Mouse (Mus musculus) heart, embryonic 15.5 days (tissue): ENCODE measurements around the gene Prkn. TPM values are rescaled to one million over a fixed set of nuclear protein-coding genes. Genes with fewer than 3 reads are reported as not detected.

Experiments
- ATAC-seq: fragments of 200-750 bp; cut with Nextera tagmentation; replicated peaks from 2 replicates; pipeline ENCODE4 v1.8.0; 2017; ENCODE audit warnings: low read depth, moderate TSS enrichment; ENCODE audit not compliant: insufficient number of reproducible peaks, insufficient read depth, low FRiP score
- H3K27ac ChIP-seq: fragments of 300-500 bp; sonication (generic); 2 replicates; pipeline ENCODE4 v1.5.1; 2015; ENCODE audit warnings: mild to moderate bottlenecking, inconsistent platforms
- H3K27me3 ChIP-seq: fragments of 300-500 bp; sonication (generic); 2 replicates; pipeline ENCODE4 v1.6.1; 2015; ENCODE audit warnings: inconsistent platforms
- H3K36me3 ChIP-seq: fragments of 300-500 bp; sonication (generic); 2 replicates; pipeline ENCODE4 v1.6.1; 2015; ENCODE audit warnings: mild to moderate bottlenecking, inconsistent platforms
- H3K4me1 ChIP-seq: fragments of 300-500 bp; sonication (generic); replicated peaks from 2 replicates; pipeline ENCODE4 v1.6.1; 2015; ENCODE audit warnings: inconsistent platforms
- H3K4me2 ChIP-seq: fragments of 300-500 bp; sonication (generic); 2 replicates; pipeline ENCODE4 v1.6.1; 2015; ENCODE audit warnings: inconsistent platforms, mild to moderate bottlenecking, moderate library complexity
- H3K4me3 ChIP-seq: fragments of 300-500 bp; sonication (generic); 2 replicates; pipeline ENCODE4 v1.5.1; 2015; ENCODE audit warnings: mild to moderate bottlenecking, inconsistent platforms
- H3K9ac ChIP-seq: fragments of 300-500 bp; sonication (generic); 2 replicates; pipeline ENCODE4 v1.6.1; 2015; ENCODE audit warnings: mild to moderate bottlenecking, inconsistent platforms
- H3K9me3 ChIP-seq: fragments of 300-500 bp; sonication (generic); replicated peaks from 2 replicates; pipeline ENCODE4 v1.6.1; 2016; ENCODE audit warnings: inconsistent platforms
- WGBS: fragments of 180-500 bp; shearing (Covaris S2); methylation state at CpG from one replicate; pipeline ENCODE4 v1.1.7; 2015; ENCODE audit warnings: mixed read lengths; 5-methylcytosine and 5-hydroxymethylcytosine counted together
- polyA plus RNA-seq: library from polyadenylated mRNA; unstranded; fragments of >200 nt; fragmentation: Nextera tagmentation; extraction: Ambion mirVana; gene quantifications from 2 replicates; pipeline ENCODE4 v1.2.1, GENCODE M21; 2015

The Prkn gene
- polyA plus RNA-seq, 1 experiment from 2014 or later: 2.1 TPM

DNA sequence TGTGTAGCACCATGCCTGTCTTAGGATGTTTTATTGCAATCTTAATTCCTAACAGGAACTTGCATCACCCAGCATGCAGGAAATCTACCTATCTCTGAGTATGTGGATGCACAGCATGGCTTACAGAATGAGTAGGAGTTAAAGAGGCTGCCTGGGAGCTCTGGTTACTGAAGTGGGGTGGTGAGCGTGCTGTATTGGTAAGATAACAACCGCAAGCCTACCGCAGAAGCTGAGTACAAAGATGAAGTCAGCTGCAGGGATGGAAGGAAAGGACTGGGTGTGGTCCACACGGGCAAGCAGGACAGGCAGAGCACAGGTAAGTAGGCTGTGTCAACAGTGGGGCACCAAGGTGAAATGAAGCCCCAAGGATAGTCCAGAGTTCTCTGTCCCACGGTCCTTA, 1196.9 kb downstream of the Prkn start:
- no peak overlapping the region for H3K4me2 ChIP-seq
- WGBS: 52% methylated on average over 5 of the region's 5 CpGs
- H3K9ac ChIP-seq: no peak overlapping the region
- H3K36me3 ChIP-seq: no peaks in the 10 kb centered on the region
- no peaks in the 10 kb centered on the region for H3K9me3 ChIP-seq
- ATAC-seq: no peak
- peaks cover 3% of the 10 kb centered on the region; the same call in 1 of the 2 replicates for H3K27me3 ChIP-seq
- no peaks in the 10 kb centered on the region for H3K4me1 ChIP-seq
- H3K4me3 ChIP-seq: no peak overlapping the region
- no peak overlapping the region for H3K27ac ChIP-seq

GRCm38 (mm10) chr17:12037574-12037973, 1197.4 kb downstream of the Prkn start:
- Histone ChIP-seq H3K4me1 (no peaks in the 10 kb centered on the region), H3K27ac (no peak overlapping the region), H3K4me2 (no peak overlapping the region), H3K4me3 (no peak overlapping the region), H3K9me3 (no peaks in the 10 kb centered on the region), H3K36me3 (no peaks in the 10 kb centered on the region), H3K9ac (no peak overlapping the region), H3K27me3 (peaks cover 3% of the 10 kb centered on the region; the same call in 1 of the 2 replicates)
- no peak for ATAC-seq
- WGBS: 85% methylated on average over 2 of the region's 2 CpGs

GRCm38 (mm10) chr17:12038499-12038898, 1198.3 kb downstream of the Prkn start:
- H3K27ac ChIP-seq: no peak overlapping the region
- H3K27me3 ChIP-seq: peaks cover 3% of the 10 kb centered on the region; the same call in 1 of the 2 replicates
- ATAC-seq: no peak
- no peaks in the 10 kb centered on the region for H3K4me1 ChIP-seq
- H3K4me3 ChIP-seq: no peak overlapping the region
- 52% methylated on average over 6 of the region's 6 CpGs for WGBS
- H3K9ac ChIP-seq: no peak overlapping the region
- H3K9me3 ChIP-seq: no peaks in the 10 kb centered on the region
- no peaks in the 10 kb centered on the region for H3K36me3 ChIP-seq
- H3K4me2 ChIP-seq: no peak overlapping the region

- Histone ChIP-seq H3K27me3 (peaks cover 3% of the 10 kb centered on the region; the same call in 1 of the 2 replicates), H3K9ac (no peak overlapping the region), H3K9me3 (no peaks in the 10 kb centered on the region), H3K27ac (no peak overlapping the region), H3K4me1 (no peaks in the 10 kb centered on the region), H3K36me3 (no peaks in the 10 kb centered on the region), H3K4me2 (no peak overlapping the region), H3K4me3 (no peak overlapping the region)
- 2% methylated on average over 9 of the region's 9 CpGs for WGBS
- ATAC-seq: 0 out of 2 replicates have a peak, but pooled peaks have one; percentile 56
Measured at GRCm38 (mm10) chr17:12039188-12039587, 1199.0 kb downstream of the Prkn start.

GRCm38 (mm10) chr17:12039922-12040321, 1199.7 kb downstream of the Prkn start:
- H3K9me3 ChIP-seq: no peaks in the 10 kb centered on the region
- H3K27ac ChIP-seq: no peak overlapping the region
- peaks cover 7% of the 10 kb centered on the region; the same call in 1 of the 2 replicates for H3K27me3 ChIP-seq
- no peak for ATAC-seq
- H3K4me2 ChIP-seq: no peak overlapping the region
- no peaks in the 10 kb centered on the region for H3K4me1 ChIP-seq
- H3K36me3 ChIP-seq: no peaks in the 10 kb centered on the region
- H3K4me3 ChIP-seq: no peak overlapping the region
- no peak overlapping the region for H3K9ac ChIP-seq
- 54% methylated on average over 3 of the region's 3 CpGs for WGBS

- ATAC-seq: no peak
- Histone ChIP-seq H3K4me2 (no peak overlapping the region), H3K36me3 (no peaks in the 10 kb centered on the region), H3K4me1 (no peaks in the 10 kb centered on the region), H3K9ac (no peak overlapping the region), H3K4me3 (no peak overlapping the region), H3K27ac (no peak overlapping the region), H3K27me3 (peaks cover 7% of the 10 kb centered on the region; the same call in 1 of the 2 replicates), H3K9me3 (no peaks in the 10 kb centered on the region)
- WGBS: 78% methylated on average over 5 of the region's 5 CpGs
Measured at GRCm38 (mm10) chr17:12040546-12040945, 1200.4 kb downstream of the Prkn start.

DNA sequence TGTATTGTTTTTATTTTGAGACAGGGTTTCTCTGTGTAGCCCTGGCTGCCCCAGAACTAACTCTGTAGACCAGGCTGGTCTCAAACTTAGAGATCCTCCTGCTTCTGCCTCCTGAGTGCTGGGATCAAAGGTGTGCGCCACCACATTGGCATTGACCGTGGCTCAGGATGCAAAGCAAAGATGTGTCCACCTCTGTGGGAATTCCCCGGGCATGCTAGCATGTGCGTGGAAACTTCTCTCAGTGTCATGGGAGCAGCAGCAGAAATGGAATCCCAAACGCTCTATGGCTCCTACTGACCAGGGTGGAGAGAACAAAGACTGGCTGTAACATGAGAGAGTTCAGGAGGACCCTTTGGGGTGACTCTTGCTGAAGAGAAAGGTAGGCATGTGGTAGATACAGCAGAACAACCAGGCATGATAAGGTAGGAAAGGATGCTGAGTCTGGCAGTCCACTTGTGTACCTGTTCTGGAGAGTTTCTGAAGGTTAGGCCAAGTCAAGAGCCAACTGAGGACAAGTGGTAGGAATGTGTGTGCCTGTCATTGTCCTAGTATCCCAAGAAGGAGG, 1201.0 kb downstream of the Prkn start:
- Histone ChIP-seq H3K9me3 (no peaks in the 10 kb centered on the region), H3K27ac (no peak overlapping the region), H3K4me1 (no peaks in the 10 kb centered on the region), H3K4me2 (no peak overlapping the region), H3K9ac (no peak overlapping the region), H3K4me3 (no peak overlapping the region), H3K27me3 (peaks cover 11% of the 10 kb centered on the region; the same call in 1 of the 2 replicates), H3K36me3 (no peaks in the 10 kb centered on the region)
- ATAC-seq: no peak
- 94% methylated on average over 5 of the region's 5 CpGs for WGBS

DNA sequence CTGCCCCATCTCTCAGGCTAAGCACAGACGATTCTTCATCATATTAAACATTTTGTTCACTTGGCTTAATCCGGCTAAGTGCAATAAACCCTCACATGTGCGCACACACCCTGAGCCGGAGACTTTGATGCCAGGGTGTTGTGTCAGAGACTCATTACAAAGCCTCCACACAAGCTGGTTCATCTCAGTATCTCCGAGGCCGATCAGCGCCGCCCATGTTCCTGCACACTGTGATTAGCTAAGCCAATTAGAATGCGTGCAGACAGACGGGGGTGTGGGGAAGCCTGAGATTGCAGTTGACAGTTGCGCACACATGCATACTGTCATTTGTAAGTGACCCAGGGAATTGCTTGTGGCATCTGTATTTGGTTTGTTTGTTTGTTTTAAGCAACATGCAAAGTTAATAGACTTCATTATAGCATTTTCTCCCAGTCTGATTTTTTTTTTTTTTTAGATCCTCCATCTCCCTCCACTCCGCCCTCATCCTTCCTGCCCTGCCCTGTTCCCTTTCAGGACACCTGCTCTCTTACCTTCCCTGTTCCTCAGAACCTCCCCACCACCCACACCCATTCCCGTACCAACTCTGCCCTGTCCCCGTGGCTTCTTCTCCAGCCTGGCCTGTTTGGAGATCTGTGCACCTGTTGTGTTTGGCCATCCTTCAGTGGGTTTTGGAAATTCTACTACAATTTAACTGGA, 1202.5 kb downstream of the Prkn start:
- H3K9ac ChIP-seq: no peak overlapping the region
- ATAC-seq: no peak
- no peaks in the 10 kb centered on the region for H3K4me1 ChIP-seq
- no peak overlapping the region for H3K27ac ChIP-seq
- H3K4me3 ChIP-seq: no peak overlapping the region
- no peaks in the 10 kb centered on the region for H3K36me3 ChIP-seq
- no peaks in the 10 kb centered on the region for H3K9me3 ChIP-seq
- no peak overlapping the region for H3K4me2 ChIP-seq
- H3K27me3 ChIP-seq: peaks cover 11% of the 10 kb centered on the region; the same call in 1 of the 2 replicates
- 66% methylated on average over 14 of the region's 14 CpGs for WGBS

DNA sequence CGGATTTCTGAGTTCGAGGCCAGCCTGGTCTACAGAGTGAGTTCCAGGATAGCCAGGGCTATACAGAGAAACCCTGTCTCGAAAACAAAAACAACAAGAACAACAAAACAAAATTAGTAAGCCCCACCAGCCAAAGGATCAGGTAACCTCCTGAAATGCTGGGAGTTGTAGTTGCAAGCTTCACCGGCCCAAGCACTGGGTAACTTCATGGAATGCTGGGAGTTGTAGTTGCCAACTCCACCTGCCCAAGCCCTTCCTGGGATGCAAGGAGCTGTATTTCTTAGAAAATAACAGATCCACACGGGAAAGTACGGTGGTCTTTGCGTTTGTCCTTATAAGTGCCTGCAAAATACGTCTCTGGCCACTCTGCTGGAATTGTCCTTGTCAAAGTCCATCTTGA, 1204.0 kb downstream of the Prkn start:
- WGBS: 59% methylated on average over 8 of the region's 8 CpGs
- ATAC-seq: no peak

DNA sequence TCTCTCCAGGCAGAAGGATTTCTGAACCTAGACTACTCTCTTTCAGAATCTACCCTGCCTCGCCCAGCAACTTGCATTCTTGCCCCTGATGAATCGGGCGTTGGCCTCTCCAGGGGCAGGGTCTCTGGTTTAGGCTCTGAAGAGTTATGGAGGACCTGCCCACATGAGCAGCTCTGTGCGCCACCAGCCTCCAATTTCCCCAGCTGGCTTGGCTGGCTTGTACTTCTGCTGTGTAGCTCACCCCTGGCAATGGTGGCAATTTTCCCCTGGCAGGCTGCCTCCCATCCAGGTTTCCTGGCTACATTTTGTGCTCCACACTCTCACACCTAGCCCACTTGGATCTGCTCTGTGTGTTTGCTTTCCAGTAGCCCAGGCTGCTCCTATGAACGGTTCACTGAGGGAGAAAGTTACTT, 1205.7 kb downstream of the Prkn start:
- Histone ChIP-seq H3K4me1 (peaks cover 6% of the 10 kb centered on the region; the same call in 1 of the 2 replicates), H3K9ac (no peak overlapping the region), H3K36me3 (no peaks in the 10 kb centered on the region), H3K27me3 (peaks cover 9% of the 10 kb centered on the region; the same call in 1 of the 2 replicates), H3K4me3 (no peak overlapping the region), H3K9me3 (no peaks in the 10 kb centered on the region), H3K27ac (no peak overlapping the region), H3K4me2 (no peak overlapping the region)
- WGBS: 53% methylated on average over 5 of the region's 5 CpGs
- ATAC-seq: no peak

More for the DNA sequence above, 1204.0 kb downstream of the Prkn start:
- no peak overlapping the region for H3K27ac ChIP-seq
- no peak overlapping the region for H3K9ac ChIP-seq
- peaks cover 6% of the 10 kb centered on the region; the same call in 1 of the 2 replicates for H3K4me1 ChIP-seq
- H3K36me3 ChIP-seq: no peaks in the 10 kb centered on the region
- no peaks in the 10 kb centered on the region for H3K9me3 ChIP-seq
- H3K4me3 ChIP-seq: no peak overlapping the region
- H3K27me3 ChIP-seq: peaks cover 9% of the 10 kb centered on the region; the same call in 1 of the 2 replicates
- H3K4me2 ChIP-seq: no peak overlapping the region

DNA sequence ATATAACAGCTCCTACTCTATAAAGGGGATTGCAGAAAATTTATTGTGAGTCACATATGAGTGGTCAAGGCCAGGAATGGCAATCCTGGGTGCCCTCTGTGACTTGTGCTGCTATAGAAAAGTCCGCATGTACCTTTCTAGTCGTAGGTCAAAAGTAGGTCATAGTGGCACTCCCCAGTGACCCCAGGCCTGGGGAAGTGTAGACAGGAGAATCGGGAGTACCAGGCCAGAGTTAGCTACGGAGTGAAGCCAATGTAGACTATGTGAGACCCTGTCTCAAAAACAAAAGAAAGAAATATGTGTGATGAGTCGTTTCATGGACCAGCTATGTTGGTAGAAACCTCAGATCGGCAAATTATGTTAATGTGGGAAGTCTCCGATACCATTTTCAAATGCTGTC, 1206.8 kb downstream of the Prkn start:
- Histone ChIP-seq H3K36me3 (no peaks in the 10 kb centered on the region), H3K4me2 (no peak overlapping the region), H3K4me1 (peaks cover 6% of the 10 kb centered on the region; the same call in 1 of the 2 replicates), H3K9me3 (no peaks in the 10 kb centered on the region), H3K27me3 (peaks cover 9% of the 10 kb centered on the region; the same call in 1 of the 2 replicates), H3K27ac (no peak overlapping the region), H3K9ac (no peak overlapping the region), H3K4me3 (no peak overlapping the region)
- WGBS: 76% methylated on average over 7 of the region's 7 CpGs
- no peak for ATAC-seq
